Mouse (Mus musculus) cerebellum, adult 2 months (tissue): ENCODE measurements around the gene Csnk1d. TPM values are rescaled to one million over a fixed set of nuclear protein-coding genes. Genes with fewer than 3 reads are reported as not detected.
A peak's percentile ranks its signal among the peaks of the same experiment; 100 is the strongest.

ENCODE experiments used
- DNase-seq, 2 experiments: peaks; one replicate each; pipeline ENCODE4 v3.0.0; 2021
- H3K27ac ChIP-seq: fragments of 200-500 bp; 2 replicates; pipeline ENCODE4 v1.5.1; 2012; ENCODE audit warnings: low read length, control low read depth, inconsistent platforms; ENCODE audit not compliant: insufficient read depth
- H3K27me3 ChIP-seq: fragments of 200-500 bp; 2 replicates; pipeline ENCODE4 v1.6.1; 2012; ENCODE audit warnings: inconsistent platforms, mild to moderate bottlenecking, low read length, moderate library complexity; ENCODE audit not compliant: control insufficient read depth, insufficient read depth
- H3K4me1 ChIP-seq: fragments of 200-500 bp; 2 replicates; pipeline ENCODE4 v1.6.1; 2011; ENCODE audit warnings: low read length; ENCODE audit not compliant: control insufficient read depth, insufficient read depth
- H3K4me3 ChIP-seq: fragments of 200-500 bp; replicated peaks from 2 replicates; pipeline ENCODE3; 2011; ENCODE audit warnings: mild to moderate bottlenecking, low read depth, low read length, control low read depth; ENCODE audit not compliant: insufficient read depth
- CTCF ChIP-seq: fragments of 200-500 bp; IDR thresholded peaks from 2 replicates; pipeline ENCODE4 v1.5.1; 2011; ENCODE audit warnings: low read depth, mild to moderate bottlenecking, control low read depth, low read length, moderate library complexity, borderline replicate concordance; ENCODE audit not compliant: insufficient read depth
- POLR2A ChIP-seq: fragments of 200-500 bp; IDR thresholded peaks from 2 replicates; pipeline ENCODE4 v1.6.1; 2011; ENCODE audit warnings: low read length, control low read depth, borderline replicate concordance; ENCODE audit not compliant: insufficient read depth
- WGBS: fragments of 180-500 bp; shearing (Covaris S2); methylation state at CpG from one replicate; pipeline ENCODE4 v1.1.7; 2018; 5-methylcytosine and 5-hydroxymethylcytosine counted together
- polyA plus RNA-seq: library from polyadenylated mRNA; depleted of rRNA; stranded (reverse); fragments of >200 nt; gene quantifications from 2 replicates; pipeline ENCODE4 v1.2.3, GENCODE M21; 2012

Csnk1d gene
- polyA plus RNA-seq, 1 experiment = 111 TPM

DNA sequence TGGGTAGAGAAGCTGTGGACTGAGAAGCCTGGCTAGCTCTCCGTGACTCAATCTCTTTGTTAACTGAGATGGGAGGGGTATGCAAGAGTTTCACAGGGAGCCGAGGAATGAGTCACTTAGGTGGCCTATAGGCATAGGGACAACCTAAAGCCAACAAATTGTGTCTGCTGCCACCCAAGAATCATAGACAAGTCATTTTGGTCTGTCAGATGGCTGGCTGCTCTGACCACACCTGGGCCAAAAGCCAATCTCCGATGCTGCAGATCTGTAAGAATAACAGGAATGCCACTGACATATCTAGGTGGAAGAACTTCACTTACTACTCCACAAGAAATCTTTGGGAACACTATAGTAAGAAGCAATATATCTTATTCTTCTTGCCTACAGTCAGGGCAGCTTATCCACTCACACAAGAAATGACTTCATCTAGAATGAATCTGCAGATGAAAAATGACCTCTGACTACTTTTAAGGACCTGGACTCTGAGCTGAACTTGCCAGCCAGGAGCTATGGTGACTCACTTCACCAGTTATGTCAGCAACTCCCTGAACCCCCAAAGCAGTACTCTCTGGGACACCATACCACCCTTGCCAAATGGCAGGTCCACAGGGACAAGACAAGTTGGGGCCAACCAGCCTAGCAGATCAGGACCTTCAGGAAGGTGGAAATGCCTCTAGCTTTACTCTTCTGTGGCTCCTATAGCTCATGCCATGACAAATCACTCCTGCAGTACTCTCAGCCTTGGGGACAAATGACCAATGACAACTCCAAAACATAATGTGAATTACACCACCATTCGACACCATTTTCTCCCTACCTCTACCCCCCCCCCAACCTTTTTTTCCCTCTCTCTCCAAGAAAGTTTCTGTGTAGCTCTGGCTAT, 6.4 kb downstream of the Csnk1d start:
- DNase-seq = peak; percentile 48 to 68
- Histone ChIP-seq H3K27ac (no peak overlapping the region), H3K27me3 (no peaks in the 10 kb centered on the region), H3K4me1 (peaks cover 18% of the 10 kb centered on the region), H3K4me3 (no peak overlapping the region)
- TF ChIP-seq POLR2A = no peak
- TF ChIP-seq CTCF = no peak
- WGBS = 25% methylated on average over 4 of the region's 4 CpGs

DNA sequence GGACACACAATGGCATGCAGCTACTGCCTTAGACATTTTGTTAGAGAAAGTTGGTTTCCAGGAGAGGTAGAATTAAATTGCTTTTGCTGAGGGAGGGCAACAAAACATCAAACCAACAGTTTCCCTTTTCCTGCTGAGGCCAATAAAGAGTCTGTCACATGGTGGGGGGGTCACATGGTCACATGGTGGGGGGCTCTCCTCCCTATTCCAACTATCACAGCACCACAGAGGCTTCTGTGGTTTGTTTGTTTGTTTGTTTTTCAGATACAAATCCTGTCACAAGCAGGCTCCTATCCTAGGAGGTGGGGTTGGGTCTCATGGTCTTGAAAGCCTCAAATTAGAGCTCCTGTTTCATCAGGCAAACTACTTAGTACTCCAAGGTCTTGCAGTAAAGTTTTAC, 8.7 kb downstream of the Csnk1d start:
- H3K27ac ChIP-seq = no peak overlapping the region
- DNase-seq = no peak
- no peak overlapping the region for H3K4me3 ChIP-seq
- H3K4me1 ChIP-seq = peaks cover 9% of the 10 kb centered on the region; the same call in 1 of the 2 replicates
- TF ChIP-seq POLR2A = no peak
- TF ChIP-seq CTCF = no peak
- no peaks in the 10 kb centered on the region for H3K27me3 ChIP-seq

- TF ChIP-seq POLR2A = no peak
- TF ChIP-seq CTCF = no peak
- H3K27ac ChIP-seq = no peak overlapping the region
- 64% methylated on average over 4 of the region's 4 CpGs for WGBS
- no peaks in the 10 kb centered on the region for H3K27me3 ChIP-seq
- DNase-seq = no peak
- peaks cover 4% of the 10 kb centered on the region; the same call in 1 of the 2 replicates for H3K4me1 ChIP-seq
- no peak overlapping the region for H3K4me3 ChIP-seq
Measured at GRCm38 (mm10) chr11:120981661-120982060, 9.5 kb downstream of the Csnk1d start.

DNA sequence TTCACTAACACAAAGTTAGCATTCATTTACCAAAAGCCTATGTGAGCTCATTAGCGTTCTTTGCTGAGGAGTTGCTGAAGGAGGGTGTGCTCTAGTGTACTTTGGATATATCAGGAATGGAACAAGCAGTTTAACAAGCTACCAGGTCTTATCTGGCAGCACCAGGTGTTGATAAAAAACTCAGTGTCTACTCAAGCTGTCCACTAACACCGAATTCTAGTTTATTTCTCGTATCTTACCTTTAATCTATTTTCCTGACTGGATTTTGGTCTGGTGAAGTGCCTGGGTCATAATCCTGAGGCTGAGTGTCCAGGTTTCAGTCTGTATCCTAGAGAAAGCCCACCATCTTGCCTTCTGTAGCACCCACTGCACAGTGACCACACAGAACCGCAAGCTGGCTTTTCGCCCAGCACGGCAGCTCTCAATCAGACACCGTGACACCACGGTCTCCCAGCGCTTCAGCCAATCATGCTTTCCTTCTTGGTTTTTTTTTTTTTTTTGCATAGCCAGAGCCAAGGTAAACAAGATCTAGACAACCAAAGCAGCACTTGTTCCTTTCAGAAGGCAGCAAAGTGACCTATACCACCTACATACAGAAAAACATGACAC, 10.6 kb downstream of the Csnk1d start:
- peaks cover 6% of the 10 kb centered on the region; the same call in 1 of the 2 replicates for H3K4me1 ChIP-seq
- H3K27ac ChIP-seq = no peak overlapping the region
- H3K27me3 ChIP-seq = no peaks in the 10 kb centered on the region
- TF ChIP-seq CTCF (no peak), POLR2A (no peak)
- DNase-seq = no peak
- 54% methylated on average over 9 of the region's 9 CpGs for WGBS
- H3K4me3 ChIP-seq = no peak overlapping the region

- Histone ChIP-seq H3K4me1 (peaks cover 9% of the 10 kb centered on the region), H3K27me3 (no peaks in the 10 kb centered on the region), H3K27ac (no peak overlapping the region), H3K4me3 (no peak overlapping the region)
- no peak for DNase-seq
- TF ChIP-seq CTCF (no peak), POLR2A (no peak)
- WGBS = 84% methylated on average over 8 of the region's 8 CpGs
Measured at GRCm38 (mm10) chr11:120979711-120980426, 11.3 kb downstream of the Csnk1d start.

DNA sequence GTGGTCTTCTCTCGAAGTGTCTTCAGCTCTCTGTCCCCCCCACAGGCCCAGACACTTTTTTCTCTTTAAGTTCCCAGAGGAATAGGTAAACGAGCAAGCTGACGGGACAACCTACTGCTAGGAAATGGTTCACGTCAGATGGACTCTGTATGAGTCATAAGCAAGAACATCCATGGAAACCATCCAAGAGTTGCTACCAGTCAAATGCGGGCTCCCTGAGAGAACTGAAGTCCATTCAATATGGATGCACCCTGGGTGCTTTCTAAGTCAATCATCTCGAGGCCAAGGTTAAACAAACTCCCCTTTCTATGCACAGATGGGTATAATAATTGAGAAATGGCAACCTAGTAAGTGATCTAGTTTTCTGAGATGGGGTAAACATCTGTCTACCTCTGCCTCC, 17.8 kb downstream of the Csnk1d start:
- TF ChIP-seq POLR2A (no peak), CTCF (no peak)
- Histone ChIP-seq H3K4me1 (peaks cover 16% of the 10 kb centered on the region), H3K4me3 (no peak overlapping the region), H3K27me3 (no peaks in the 10 kb centered on the region), H3K27ac (no peak overlapping the region)
- WGBS = 16% methylated on average over 6 of the region's 6 CpGs
- DNase-seq = peak in 1 of 2 experiments; percentile 71

- H3K27ac ChIP-seq = no peak overlapping the region
- no peak overlapping the region for H3K4me3 ChIP-seq
- TF ChIP-seq POLR2A (no peak), CTCF (no peak)
- DNase-seq = no peak
- 77% methylated on average over 5 of the region's 5 CpGs for WGBS
- H3K27me3 ChIP-seq = no peaks in the 10 kb centered on the region
- peaks cover 16% of the 10 kb centered on the region for H3K4me1 ChIP-seq
Measured at GRCm38 (mm10) chr11:120971237-120971636, 19.9 kb downstream of the Csnk1d start.

- no peak overlapping the region for H3K27ac ChIP-seq
- H3K4me1 ChIP-seq = peaks cover 9% of the 10 kb centered on the region
- H3K4me3 ChIP-seq = no peak overlapping the region
- TF ChIP-seq POLR2A = no peak
- TF ChIP-seq CTCF = no peak
- H3K27me3 ChIP-seq = no peaks in the 10 kb centered on the region
- WGBS = 89% methylated on average over 5 of the region's 5 CpGs
- DNase-seq = no peak
Measured at GRCm38 (mm10) chr11:120969742-120970141, 21.4 kb downstream of the Csnk1d start.
